Mouse (Mus musculus) stomach, embryonic 14.5 days (tissue): ENCODE results near the gene Cacng7. TPM values are rescaled to one million over a fixed set of nuclear protein-coding genes. Genes with fewer than 3 reads are reported as not detected.
"Not testable (repeated sequence)": the region's sequence is repeated elsewhere in the genome, so short reads cannot be mapped to it uniquely, and the experiment has no call there.

Experiments
- ATAC-seq: fragments of 200-750 bp; cut with Nextera tagmentation; 2 replicates; pipeline ENCODE4 v1.8.0; 2017; ENCODE audit warnings: low read depth, moderate TSS enrichment; ENCODE audit not compliant: insufficient number of reproducible peaks, insufficient read depth, low FRiP score
- H3K27ac ChIP-seq: fragments of 300-500 bp; sonication (generic); 2 replicates; pipeline ENCODE4 v1.5.1; 2014; ENCODE audit warnings: mild to moderate bottlenecking, low read length, moderate library complexity, mixed read lengths
- H3K27me3 ChIP-seq: fragments of 300-500 bp; sonication (generic); 2 replicates; pipeline ENCODE4 v1.6.1; 2014; ENCODE audit warnings: low read length, control low read depth, mixed read lengths; ENCODE audit not compliant: control insufficient read depth, insufficient read depth
- H3K36me3 ChIP-seq: fragments of 300-500 bp; sonication (generic); 2 replicates; pipeline ENCODE4 v1.6.1; 2014; ENCODE audit warnings: mild to moderate bottlenecking, control low read depth, low read length, moderate library complexity, mixed read lengths; ENCODE audit not compliant: control insufficient read depth, insufficient read depth
- H3K4me1 ChIP-seq: fragments of 300-500 bp; sonication (generic); 2 replicates; pipeline ENCODE4 v1.6.1; 2014; ENCODE audit warnings: low read length, control low read depth, mixed read lengths; ENCODE audit not compliant: control insufficient read depth, insufficient read depth
- H3K4me2 ChIP-seq: fragments of 300-500 bp; sonication (generic); replicated peaks from 2 replicates; pipeline ENCODE4 v1.6.1; 2014; ENCODE audit warnings: low read depth, low read length, control low read depth
- H3K4me3 ChIP-seq: fragments of 300-500 bp; sonication (generic); 2 replicates; pipeline ENCODE4 v1.5.1; 2014; ENCODE audit warnings: low read depth, low read length, control low read depth
- H3K9ac ChIP-seq: fragments of 300-500 bp; sonication (generic); replicated peaks from 2 replicates; pipeline ENCODE4 v1.6.1; 2014; ENCODE audit warnings: low read depth, mild to moderate bottlenecking, control low read depth, low read length, moderate library complexity, mixed read lengths
- H3K9me3 ChIP-seq: fragments of 300-500 bp; sonication (generic); 2 replicates; pipeline ENCODE4 v1.6.1; 2016; ENCODE audit warnings: low read depth, low read length, control low read depth; ENCODE audit not compliant: control insufficient read depth
- WGBS: fragments of 180-500 bp; shearing (Covaris S2); extraction: QIAGEN DNeasy Blood & Tissue Kit; methylation state at CpG from one replicate; pipeline ENCODE4 v1.1.7; 2014; 5-methylcytosine and 5-hydroxymethylcytosine counted together
- polyA plus RNA-seq: library from polyadenylated mRNA; unstranded; fragments of >200 nt; fragmentation: Nextera tagmentation; extraction: Ambion mirVana; gene quantifications from 2 replicates; pipeline ENCODE4 v1.2.1, GENCODE M21; 2014

Gene Cacng7
- polyA plus RNA-seq, 1 experiment from 2014 or later, result 3.8 TPM

- WGBS, result 16% methylated on average over 4 of the region's 4 CpGs
- Histone ChIP-seq H3K9ac (no peak overlapping the region), H3K4me3 (no peak overlapping the region)
These were observed 59.1 kb downstream of the Cacng7 start for GRCm38 (mm10) chr7:3391809-3392208.

GRCm38 (mm10) chr7:3397355-3397754 lies 64.6 kb downstream of the Cacng7 start:
- Histone ChIP-seq H3K4me1 (no peaks in the 10 kb centered on the region), H3K4me2 (no peak overlapping the region), H3K27me3 (no peaks in the 10 kb centered on the region), H3K9me3 (no peaks in the 10 kb centered on the region), H3K9ac (no peak overlapping the region), H3K36me3 (no peaks in the 10 kb centered on the region), H3K27ac (no peak overlapping the region), H3K4me3 (no peak overlapping the region)
- no peak for ATAC-seq
- 77% methylated on average over 10 of the region's 10 CpGs for WGBS

More at GRCm38 (mm10) chr7:3391809-3392208, 59.1 kb downstream of the Cacng7 start:
- no peaks in the 10 kb centered on the region for H3K27me3 ChIP-seq
- no peaks in the 10 kb centered on the region for H3K9me3 ChIP-seq
- no peak for ATAC-seq
- peak overlapping the region; percentile 45; the same call in 1 of the 2 replicates for H3K4me2 ChIP-seq
- no peaks in the 10 kb centered on the region for H3K36me3 ChIP-seq
- H3K27ac ChIP-seq, result no peak overlapping the region
- no peaks in the 10 kb centered on the region; the same call in 1 of the 2 replicates for H3K4me1 ChIP-seq

GRCm38 (mm10) chr7:3397797-3398196 lies 65.0 kb downstream of the Cacng7 start:
- H3K4me2 ChIP-seq, result no peak overlapping the region
- no peaks in the 10 kb centered on the region for H3K4me1 ChIP-seq
- H3K4me3 ChIP-seq, result no peak overlapping the region
- H3K27ac ChIP-seq, result no peak overlapping the region
- H3K36me3 ChIP-seq, result no peaks in the 10 kb centered on the region
- no peaks in the 10 kb centered on the region for H3K27me3 ChIP-seq
- ATAC-seq, result no peak
- 41% methylated on average over 7 of the region's 7 CpGs for WGBS
- no peak overlapping the region for H3K9ac ChIP-seq
- no peaks in the 10 kb centered on the region for H3K9me3 ChIP-seq

- 90% methylated on average over 8 of the region's 8 CpGs for WGBS
- H3K4me1 ChIP-seq, H3K9me3 ChIP-seq, H3K4me2 ChIP-seq, H3K27me3 ChIP-seq, H3K27ac ChIP-seq, H3K9ac ChIP-seq, H3K36me3 ChIP-seq, ATAC-seq, H3K4me3 ChIP-seq: not testable (repeated sequence)
These were observed 65.6 kb downstream of the Cacng7 start for GRCm38 (mm10) chr7:3398363-3398762.

GRCm38 (mm10) chr7:3399937-3400336 lies 67.2 kb downstream of the Cacng7 start:
- no peak for ATAC-seq
- no peaks in the 10 kb centered on the region for H3K27me3 ChIP-seq

GRCm38 (mm10) chr7:3409729-3410520 lies 77.2 kb downstream of the Cacng7 start:
- H3K9me3 ChIP-seq, result no peaks in the 10 kb centered on the region
- H3K27me3 ChIP-seq, result peaks cover 31% of the 10 kb centered on the region

More at GRCm38 (mm10) chr7:3399937-3400336, 67.2 kb downstream of the Cacng7 start:
- Histone ChIP-seq H3K4me1 (no peaks in the 10 kb centered on the region), H3K4me3 (no peak overlapping the region), H3K4me2 (no peak overlapping the region), H3K27ac (no peak overlapping the region), H3K9me3 (no peaks in the 10 kb centered on the region), H3K9ac (no peak overlapping the region), H3K36me3 (no peaks in the 10 kb centered on the region)

GRCm38 (mm10) chr7:3411160-3411941 lies 78.6 kb downstream of the Cacng7 start:
- H3K4me2 ChIP-seq, result peak overlapping the region; percentile 57
- no peaks in the 10 kb centered on the region for H3K9me3 ChIP-seq
- H3K27ac ChIP-seq, result no peak overlapping the region
- H3K4me1 ChIP-seq, result no peaks in the 10 kb centered on the region; the same call in 1 of the 2 replicates
- H3K9ac ChIP-seq, result no peak overlapping the region
- peak overlapping the region; percentile 38 for H3K4me3 ChIP-seq
- under 1% methylated on average over 33 of the region's 33 CpGs for WGBS
- H3K36me3 ChIP-seq, result no peaks in the 10 kb centered on the region
- peak; percentile 91 for ATAC-seq
- H3K27me3 ChIP-seq, result peaks cover 39% of the 10 kb centered on the region

More at GRCm38 (mm10) chr7:3409729-3410520, 77.2 kb downstream of the Cacng7 start:
- Histone ChIP-seq H3K4me1 (no peaks in the 10 kb centered on the region; the same call in 1 of the 2 replicates), H3K9ac (no peak overlapping the region), H3K36me3 (no peaks in the 10 kb centered on the region), H3K4me2 (no peak overlapping the region), H3K27ac (no peak overlapping the region), H3K4me3 (no peak overlapping the region)
- 55% methylated on average over 11 of the region's 11 CpGs for WGBS
- ATAC-seq, result no peak

GRCm38 (mm10) chr7:3412036-3412435 lies 79.3 kb downstream of the Cacng7 start:
- WGBS, result 1% methylated on average over 20 of the region's 20 CpGs

More at GRCm38 (mm10) chr7:3412036-3412435, 79.3 kb downstream of the Cacng7 start:
- Histone ChIP-seq H3K4me1 (no peaks in the 10 kb centered on the region; the same call in 1 of the 2 replicates), H3K27ac (no peak overlapping the region), H3K36me3 (no peaks in the 10 kb centered on the region), H3K9me3 (no peaks in the 10 kb centered on the region), H3K4me2 (peak overlapping the region; percentile 57), H3K9ac (no peak overlapping the region), H3K4me3 (peak overlapping the region; percentile 38), H3K27me3 (peaks cover 43% of the 10 kb centered on the region)
- ATAC-seq, result no peak
